Mouse (Mus musculus): Measurements from ENCODE around the gene Tfap2d. TPM values are rescaled to one million over a fixed set of nuclear protein-coding genes. Genes with fewer than 3 reads are reported as not detected.

Tfap2d gene
- polyA plus RNA-seq, 1 experiment from 2014 or later = 2.7 TPM

DNA sequence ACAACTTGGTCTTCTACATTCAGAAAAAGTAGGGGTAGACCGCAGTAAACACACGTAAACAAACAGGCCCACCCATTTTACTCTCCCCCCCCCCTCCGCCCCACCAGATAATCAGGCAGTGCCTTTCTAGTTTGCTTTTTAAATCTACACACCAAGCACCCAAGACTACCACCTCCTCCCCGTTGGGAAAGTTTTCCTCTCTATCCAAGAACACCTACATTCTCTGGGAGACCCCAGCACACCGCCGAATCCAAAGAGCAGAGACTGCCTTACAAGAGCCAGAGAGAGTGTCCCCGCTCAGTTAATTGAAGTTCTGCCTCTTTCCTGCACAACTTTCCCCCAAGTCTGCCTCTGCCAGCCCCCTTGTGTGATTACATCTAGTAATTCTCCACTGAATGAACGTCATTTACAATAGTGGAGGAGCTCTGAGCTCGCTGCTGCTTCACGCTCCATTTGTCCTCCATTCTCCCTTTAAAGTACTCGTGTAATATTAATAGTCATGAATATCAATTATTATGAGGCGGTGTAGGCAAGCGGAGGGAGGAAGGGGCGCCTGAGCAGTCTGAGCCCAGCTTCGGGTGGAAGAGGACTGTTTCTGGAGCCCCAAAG, 108.8 kb downstream of the Tfap2d start:
- Histone ChIP-seq H3K9ac (0 out of 2 replicates have a peak overlapping the region, but pooled peaks have one; percentile 10), H3K4me2 (peak overlapping the region; percentile 24; the same call in 1 of the 2 replicates), H3K9me3 (no peaks in the 10 kb centered on the region), H3K36me3 (no peaks in the 10 kb centered on the region), H3K27ac (replicated peaks) (peak overlapping the region; percentile 18), H3K4me3 (peak overlapping the region; percentile 31), H3K4me1 (replicated peaks) (peaks cover 8% of the 10 kb centered on the region; the same call in 1 of the 2 replicates), H3K27me3 (peaks cover 68% of the 10 kb centered on the region)
- WGBS = 2% methylated on average over 15 of the region's 15 CpGs
- ATAC-seq (ENCODE audit: low FRiP score, low read depth) = no peak

DNA sequence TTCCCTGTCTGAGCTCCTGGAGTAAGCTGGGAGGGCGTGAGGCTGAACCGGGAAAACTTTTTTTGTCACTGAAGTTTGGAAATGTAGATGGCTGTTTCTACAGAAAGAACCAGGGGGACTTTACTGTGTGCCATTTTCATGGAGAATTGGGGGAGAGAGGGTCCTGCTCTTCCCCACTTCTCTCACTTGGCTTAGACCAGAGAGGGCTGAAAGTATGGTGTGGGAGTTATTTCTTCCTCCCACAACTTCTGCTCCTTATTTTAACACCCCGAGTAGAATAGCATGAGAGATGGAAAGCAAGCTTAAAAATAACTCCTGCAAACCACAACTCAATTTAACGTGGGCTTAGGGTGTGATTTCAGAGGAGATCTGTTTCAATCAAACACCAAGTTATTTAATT, 109.9 kb downstream of the Tfap2d start:
- H3K9ac ChIP-seq = no peak overlapping the region
- peak overlapping the region; percentile 31 for H3K4me3 ChIP-seq
- no peak overlapping the region for H3K27ac ChIP-seq (replicated peaks)
- H3K36me3 ChIP-seq = no peaks in the 10 kb centered on the region
- peak overlapping the region; percentile 27; the same call in 1 of the 2 replicates for H3K4me2 ChIP-seq
- no peak for ATAC-seq (ENCODE audit: low FRiP score, low read depth)
- WGBS = 0% methylated on average over 4 of the region's 4 CpGs
- peaks cover 8% of the 10 kb centered on the region; the same call in 1 of the 2 replicates for H3K4me1 ChIP-seq (replicated peaks)
- peaks cover 68% of the 10 kb centered on the region for H3K27me3 ChIP-seq
- no peaks in the 10 kb centered on the region for H3K9me3 ChIP-seq

- peaks cover 68% of the 10 kb centered on the region for H3K27me3 ChIP-seq
- H3K9me3 ChIP-seq = no peaks in the 10 kb centered on the region
- H3K9ac ChIP-seq = no peak overlapping the region
- H3K36me3 ChIP-seq = no peaks in the 10 kb centered on the region
- no peak for ATAC-seq (ENCODE audit: low FRiP score, low read depth)
- no peak overlapping the region for H3K27ac ChIP-seq (replicated peaks)
- peaks cover 8% of the 10 kb centered on the region; the same call in 1 of the 2 replicates for H3K4me1 ChIP-seq (replicated peaks)
- WGBS = 2% methylated on average over 4 of the region's 4 CpGs
- peak overlapping the region; percentile 31 for H3K4me3 ChIP-seq
- H3K4me2 ChIP-seq = peak overlapping the region; percentile 27; the same call in 1 of the 2 replicates
Measured at GRCm38 (mm10) chr1:19213171-19213570, 110.3 kb downstream of the Tfap2d start.

- H3K4me1 ChIP-seq (replicated peaks) = peaks cover 8% of the 10 kb centered on the region; the same call in 1 of the 2 replicates
- WGBS = 2% methylated on average over 36 of the region's 36 CpGs
- H3K4me3 ChIP-seq = peak overlapping the region; percentile 34
- peaks cover 70% of the 10 kb centered on the region for H3K27me3 ChIP-seq
- H3K36me3 ChIP-seq = no peaks in the 10 kb centered on the region
- no peak for ATAC-seq (ENCODE audit: low FRiP score, low read depth)
- peak overlapping the region; percentile 38 for H3K27ac ChIP-seq (replicated peaks)
- no peaks in the 10 kb centered on the region for H3K9me3 ChIP-seq
- 0 out of 2 replicates have a peak overlapping the region, but pooled peaks have one; percentile 22 for H3K9ac ChIP-seq
- peak overlapping the region; percentile 44 for H3K4me2 ChIP-seq
Measured at GRCm38 (mm10) chr1:19213851-19214395, 111.1 kb downstream of the Tfap2d start.

Other genes starting within 250 kb of the Tfap2d start
- gene Tfap2b, start 105.9 kb downstream of the Tfap2d start, polyA plus RNA-seq (2015; fragmentation: Nextera tagmentation; extraction: Ambion mirVana) = 65.6 and 78.3 TPM in 2 replicates

Data from hindbrain, embryonic 15.5 days (tissue).